Mouse (Mus musculus) intestine, postnatal 0 days (tissue): ENCODE results near the gene Gm49601. TPM values are rescaled to one million over a fixed set of nuclear protein-coding genes. Genes with fewer than 3 reads are reported as not detected.

Experiments used
- ATAC-seq: fragments of 200-750 bp; cut with Nextera tagmentation; 2 replicates; pipeline ENCODE4 v1.8.0; 2017; ENCODE audit warnings: mild to moderate bottlenecking, moderate TSS enrichment, moderate library complexity
- H3K27ac ChIP-seq: fragments of 300-500 bp; sonication (generic); 2 replicates; pipeline ENCODE4 v1.5.1; 2014; ENCODE audit warnings: mild to moderate bottlenecking, low read depth, low read length, moderate library complexity
- H3K27me3 ChIP-seq: fragments of 300-500 bp; sonication (generic); replicated peaks from 2 replicates; pipeline ENCODE4 v1.6.1; 2014; ENCODE audit warnings: low read length, mixed read lengths; ENCODE audit not compliant: control insufficient read depth, insufficient read depth
- H3K36me3 ChIP-seq: fragments of 300-500 bp; sonication (generic); 2 replicates; pipeline ENCODE4 v1.6.1; 2014; ENCODE audit warnings: mild to moderate bottlenecking, moderate library complexity; ENCODE audit not compliant: control insufficient read depth, insufficient read depth
- H3K4me1 ChIP-seq: fragments of 300-500 bp; sonication (generic); replicated peaks from 2 replicates; pipeline ENCODE4 v1.6.1; 2014; ENCODE audit warnings: antibody characterized with exemption, low read length, mixed read lengths; ENCODE audit not compliant: control insufficient read depth, insufficient read depth
- H3K4me2 ChIP-seq: fragments of 300-500 bp; sonication (generic); replicated peaks from 2 replicates; pipeline ENCODE4 v1.6.1; 2014; ENCODE audit warnings: low read depth, mild to moderate bottlenecking, moderate library complexity
- H3K4me3 ChIP-seq: fragments of 300-500 bp; sonication (generic); 2 replicates; pipeline ENCODE4 v1.5.1; 2014; ENCODE audit warnings: low read depth, low read length
- H3K9ac ChIP-seq: fragments of 300-500 bp; sonication (generic); 2 replicates; pipeline ENCODE4 v1.6.1; 2014; ENCODE audit warnings: mild to moderate bottlenecking, low read depth, low read length
- H3K9me3 ChIP-seq: fragments of 300-500 bp; sonication (generic); 2 replicates; pipeline ENCODE4 v1.6.1; 2016; ENCODE audit warnings: mixed run types; ENCODE audit not compliant: control insufficient read depth
- CTCF ChIP-seq: sonication (generic); IDR thresholded peaks from 2 replicates; pipeline ENCODE4 v1.5.1; 2016; ENCODE audit warnings: low read depth, mild to moderate bottlenecking, control low read depth, antibody characterized with exemption, moderate library complexity
- WGBS: fragments of 180-500 bp; shearing (Covaris S2); extraction: QIAGEN DNeasy Blood & Tissue Kit; methylation state at CpG from one replicate; pipeline ENCODE4 v1.1.7; 2014; 5-methylcytosine and 5-hydroxymethylcytosine counted together
- polyA plus RNA-seq: library from polyadenylated mRNA; unstranded; fragments of >200 nt; fragmentation: Nextera tagmentation; extraction: Ambion mirVana; gene quantifications from 2 replicates; pipeline ENCODE4 v1.2.1, GENCODE M21; 2015

Gm49601 gene
- polyA plus RNA-seq, 1 experiment from 2014 or later, result 1.4 TPM

DNA sequence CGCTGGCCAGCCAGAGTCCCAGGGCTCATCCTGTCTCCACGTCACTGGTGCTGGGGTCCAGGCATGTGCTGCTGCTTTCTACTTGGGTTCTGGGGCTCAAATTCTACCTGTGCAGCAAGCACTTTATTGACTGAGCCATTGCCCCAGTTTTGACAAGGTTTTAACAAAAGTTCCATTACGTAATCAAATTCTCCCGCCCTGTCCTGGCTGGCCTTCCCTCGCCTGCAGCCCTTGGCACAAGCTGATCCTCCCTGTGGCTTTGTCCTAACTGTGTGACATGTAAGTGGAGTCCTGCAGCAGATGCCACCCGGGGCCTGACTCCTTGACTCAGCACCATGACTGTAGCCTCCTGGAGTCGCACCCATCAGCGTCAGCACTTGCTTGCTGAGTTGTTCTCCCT, 52.0 kb downstream of the Gm49601 start:
- WGBS, result 67% methylated on average over 8 of the region's 8 CpGs
- no peak overlapping the region for H3K9ac ChIP-seq
- no peak overlapping the region for H3K4me2 ChIP-seq
- ATAC-seq, result no peak
- no peaks in the 10 kb centered on the region for H3K36me3 ChIP-seq
- H3K27me3 ChIP-seq, result no peaks in the 10 kb centered on the region
- no peak for TF ChIP-seq CTCF
- no peaks in the 10 kb centered on the region for H3K4me1 ChIP-seq
- H3K9me3 ChIP-seq, result no peaks in the 10 kb centered on the region
- H3K4me3 ChIP-seq, result no peak overlapping the region
- H3K27ac ChIP-seq, result no peak overlapping the region

Other genes starting within 250 kb of the Gm49601 start
- gene Txnrd2, start 200.0 kb downstream of the Gm49601 start, polyA plus RNA-seq, result 24.8 and 25.0 TPM in 2 replicates
- 103 and 107 TPM in 2 replicates for gene Comt, start 199.6 kb downstream of the Gm49601 start, polyA plus RNA-seq
- gene Gnb1l, start 127.7 kb downstream of the Gm49601 start, polyA plus RNA-seq, result 11.0 and 12.6 TPM in 2 replicates
- 1.4 and 1.8 TPM in 2 replicates for gene Rtl10, start 127.5 kb downstream of the Gm49601 start, polyA plus RNA-seq
- 0.93 and 1.0 TPM in 2 replicates for gene Tbx1, start 35.8 kb downstream of the Gm49601 start, polyA plus RNA-seq
- 1.6 and 2.4 TPM in 2 replicates for gene Gp1bb, start 4.0 kb downstream of the Gm49601 start, polyA plus RNA-seq
- 24.7 and 25.4 TPM in 2 replicates for gene Sept5, start 3.5 kb upstream of the Gm49601 start, polyA plus RNA-seq
- 23.1 and 25.3 TPM in 2 replicates for gene Cldn5, start 150.4 kb upstream of the Gm49601 start, polyA plus RNA-seq
- gene Ufd1, start 185.4 kb upstream of the Gm49601 start, polyA plus RNA-seq, result 50.1 and 52.3 TPM in 2 replicates
- 8.9 and 9.3 TPM in 2 replicates for gene Cdc45, start 185.6 kb upstream of the Gm49601 start, polyA plus RNA-seq
- gene 2510002D24Rik, start 210.2 kb upstream of the Gm49601 start, polyA plus RNA-seq, result 18.3 and 25.8 TPM in 2 replicates
- not detected in 2 replicates for gene Gm28539, start 210.2 kb upstream of the Gm49601 start, polyA plus RNA-seq